Mouse (Mus musculus) T-helper 2 cell (primary cell): ENCODE data around the gene Gm28845.

Experiments used
- in situ Hi-C: fragments of 300-600 bp; cut with MboI, MseI; formaldehyde crosslinking; loops from one replicate; pipeline ENCODE4 v1.15.1; 2025; ENCODE audit warnings: high pct_unique_total_duplicates

Gm28845 gene

DNA sequence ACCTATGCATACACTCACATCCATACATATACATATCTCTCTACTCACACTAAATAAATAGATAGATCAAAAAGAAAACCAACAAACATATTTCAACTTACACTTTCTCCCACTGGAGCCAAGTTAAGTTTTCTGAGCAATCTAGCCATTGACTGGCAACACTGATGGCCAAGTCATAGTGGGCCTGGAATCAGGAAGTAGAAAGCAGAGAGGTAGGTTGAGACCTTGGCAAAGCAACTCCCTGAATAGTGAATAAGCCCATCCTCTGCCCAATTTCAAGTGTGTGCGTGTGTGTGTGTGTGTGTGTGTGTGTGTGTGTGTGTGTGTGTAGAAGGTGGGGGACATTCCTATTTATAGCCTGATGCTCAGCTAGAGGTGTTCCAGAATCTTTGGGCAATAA, at the start of gene Gm28845:
Gene Gm28845, minus strand, starts transcription at position 121 of the 400 bp plus-strand sequence.
- in situ Hi-C loops = no loop called here

DNA sequence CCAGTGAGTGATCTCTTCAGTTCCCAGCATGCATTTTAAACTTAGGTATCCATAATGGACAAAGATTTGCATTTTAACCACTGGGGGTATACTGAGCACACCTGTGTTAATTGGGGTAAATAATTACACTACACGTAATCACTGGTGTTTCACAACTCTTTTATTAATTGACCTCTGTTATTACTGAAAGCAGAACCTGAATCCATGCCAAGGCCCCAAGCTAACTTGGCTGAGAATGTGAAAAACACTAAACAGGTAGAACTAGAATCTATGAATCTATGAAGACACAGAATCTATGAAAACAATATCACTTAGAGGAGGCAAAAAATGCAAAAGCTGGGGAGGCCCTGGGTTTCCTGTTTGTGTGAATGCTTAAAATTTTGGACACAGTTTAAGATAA, 48.1 kb upstream of the Gm28845 start:
- in situ Hi-C loops = no loop called here

DNA sequence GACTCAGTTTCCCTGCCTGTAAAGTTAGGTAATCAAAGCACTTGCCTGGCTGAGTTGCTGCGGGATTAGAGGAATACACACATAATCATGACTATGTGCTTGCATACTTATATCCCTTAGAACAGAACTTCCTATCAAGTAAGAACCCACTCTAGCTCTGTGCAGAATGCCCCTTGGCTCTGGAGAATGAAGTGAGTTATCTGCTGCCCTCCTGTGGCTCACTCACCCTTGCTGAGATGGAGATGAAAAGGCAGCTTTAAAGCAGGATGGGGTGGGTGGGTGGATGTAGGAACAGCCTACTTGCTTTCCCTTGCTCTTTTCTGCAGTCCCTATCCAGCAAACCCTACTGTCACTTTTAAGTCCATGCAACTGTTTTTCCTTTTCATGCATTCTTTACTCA, 42.9 kb upstream of the Gm28845 start:
- in situ Hi-C loops = no loop called here

DNA sequence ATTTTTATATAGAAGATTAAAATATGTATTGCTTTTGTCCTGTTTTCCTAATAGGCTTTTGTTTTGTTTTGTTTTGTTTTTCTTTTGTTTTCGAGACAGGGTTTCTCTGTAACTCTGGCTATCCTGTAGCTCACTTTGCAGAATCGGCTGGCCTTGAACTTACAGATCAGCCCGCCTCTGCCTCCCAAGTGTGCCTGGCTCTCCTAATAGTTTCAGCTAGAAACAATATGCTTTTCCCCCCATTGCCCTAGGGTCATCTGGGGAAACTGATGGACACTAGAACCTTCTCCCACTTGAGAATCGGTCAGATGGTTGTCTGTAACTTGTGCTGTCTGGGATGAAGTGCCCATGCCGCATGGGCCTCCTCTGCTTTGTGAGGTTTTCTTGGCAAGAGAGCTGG, 36.8 kb upstream of the Gm28845 start:
- in situ Hi-C loops = no loop called here

DNA sequence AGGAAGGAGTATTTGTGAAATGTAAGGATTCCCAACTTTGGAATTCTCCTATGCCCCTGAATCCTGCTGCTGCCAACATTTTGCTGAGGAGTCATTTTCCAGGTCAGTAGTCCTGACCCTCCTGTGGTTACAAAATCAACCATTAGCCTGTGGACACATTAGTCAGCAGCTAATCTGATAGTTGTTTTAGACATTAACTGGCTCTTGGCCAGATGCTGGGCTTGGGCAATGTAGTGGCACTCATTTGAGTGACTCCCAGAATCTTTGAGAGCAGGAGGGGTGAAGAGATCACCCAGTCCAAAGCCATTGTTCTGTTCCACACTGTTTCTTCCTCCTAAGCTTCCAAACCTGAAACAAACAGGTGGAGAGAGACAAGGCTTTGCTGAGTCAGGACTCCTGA, 35.5 kb upstream of the Gm28845 start:
- in situ Hi-C loops = no loop called here

DNA sequence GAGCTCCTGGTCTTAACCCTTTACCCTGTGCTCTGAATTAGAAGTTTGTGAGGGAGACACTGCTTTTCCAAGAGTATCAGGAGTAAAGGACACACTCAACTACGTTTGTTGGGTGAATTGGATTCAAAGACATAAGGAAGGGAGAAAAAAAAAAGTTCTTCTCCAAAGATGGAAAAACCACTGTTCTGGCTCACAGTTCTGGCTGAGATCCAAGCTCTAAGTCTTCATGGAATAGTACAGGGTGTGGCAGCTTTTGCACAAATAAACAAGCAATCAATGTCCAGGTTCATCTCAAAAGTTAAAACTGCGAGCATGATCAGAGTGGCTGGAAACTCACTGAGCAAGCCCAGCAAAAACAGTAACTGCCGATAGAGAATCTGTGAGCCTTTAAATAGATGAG, 28.6 kb upstream of the Gm28845 start:
- in situ Hi-C loops = loop anchor here (10.0 kb wide), 1 partner anchor 487 kb away; no protein-coding TSS in a partner anchor

DNA sequence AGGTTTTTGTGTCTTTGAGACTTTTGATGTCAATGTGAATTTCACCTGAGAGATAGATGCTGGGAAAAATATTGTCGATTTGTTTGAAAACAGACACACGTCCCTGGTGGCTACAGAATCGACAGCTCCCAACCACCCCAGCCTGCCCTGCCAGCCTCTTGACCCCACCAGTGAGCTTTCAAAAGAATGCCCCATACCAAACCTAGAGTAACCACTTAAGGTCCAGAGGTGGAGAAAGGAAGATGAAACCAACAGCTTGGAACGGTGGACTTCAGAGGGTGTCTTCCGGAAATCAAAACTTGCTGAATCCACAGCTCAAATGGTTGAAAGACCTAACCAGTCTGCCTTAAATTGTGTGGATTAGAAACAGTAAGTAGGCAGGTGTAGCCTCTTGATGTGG, 28.0 kb upstream of the Gm28845 start:
- in situ Hi-C loops = loop anchor here (10.0 kb wide), 1 partner anchor 487 kb away; no protein-coding TSS in a partner anchor

DNA sequence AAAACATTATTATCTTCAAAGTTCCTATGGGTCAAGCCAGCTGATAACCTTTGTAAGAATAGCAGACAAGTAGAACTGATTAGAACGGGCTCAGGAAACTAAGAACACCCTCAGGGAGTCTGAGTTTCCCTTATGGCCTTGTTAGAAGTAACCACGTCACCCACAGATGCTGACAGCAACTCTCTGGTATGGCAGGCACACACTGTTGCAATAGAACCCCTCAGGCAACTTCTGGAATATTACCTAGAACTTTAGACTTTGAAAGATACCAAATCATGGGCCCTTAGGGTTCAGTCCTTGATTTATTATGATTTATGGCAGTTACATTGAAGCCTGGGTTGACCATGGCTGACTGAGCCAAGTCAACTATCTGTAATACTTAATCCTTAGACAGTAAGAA, 27.2 kb upstream of the Gm28845 start:
- in situ Hi-C loops = loop anchor here (10.0 kb wide), 1 partner anchor 488 kb away; no protein-coding TSS in a partner anchor

DNA sequence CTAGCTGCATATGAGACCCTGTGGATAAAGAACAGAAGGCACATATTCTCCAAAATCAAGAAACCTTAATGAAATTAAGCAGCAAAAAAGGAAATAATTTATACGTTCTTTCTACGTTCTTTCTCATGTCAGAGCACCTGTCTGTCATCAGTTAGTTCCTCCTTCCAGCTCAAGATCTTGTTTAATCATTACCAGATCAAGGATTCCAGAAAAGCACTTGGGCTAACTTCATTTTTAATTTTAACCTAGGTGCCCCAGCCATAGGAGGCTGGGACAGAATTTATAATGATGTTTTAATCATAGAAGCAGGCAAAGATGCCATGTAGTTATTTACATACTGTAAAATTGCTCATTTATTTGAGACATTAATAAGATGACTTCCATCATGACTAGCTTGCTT, 25.4 kb upstream of the Gm28845 start:
- in situ Hi-C loops = loop anchor here (10.0 kb wide), 1 partner anchor 490 kb away; no protein-coding TSS in a partner anchor

DNA sequence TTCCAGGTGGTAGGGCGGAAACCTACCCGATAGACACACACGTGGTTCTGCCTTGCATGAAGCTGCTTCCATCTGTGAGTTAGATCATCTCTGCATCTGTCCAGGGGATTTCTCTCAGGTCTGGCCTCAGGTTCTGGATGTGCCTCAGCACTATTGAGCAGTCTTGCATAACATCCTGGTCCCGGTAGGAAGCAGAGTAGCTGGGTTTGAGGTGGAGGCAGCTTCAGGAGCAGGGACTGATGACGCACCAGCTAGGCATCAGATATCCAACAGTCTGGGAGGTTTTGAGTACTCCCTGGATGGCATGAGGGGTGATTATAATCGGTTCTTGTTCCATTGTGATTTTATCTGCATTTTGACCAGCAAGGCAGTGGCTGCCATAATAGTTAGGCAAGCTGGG, 18.2 kb upstream of the Gm28845 start:
- in situ Hi-C loops = no loop called here

DNA sequence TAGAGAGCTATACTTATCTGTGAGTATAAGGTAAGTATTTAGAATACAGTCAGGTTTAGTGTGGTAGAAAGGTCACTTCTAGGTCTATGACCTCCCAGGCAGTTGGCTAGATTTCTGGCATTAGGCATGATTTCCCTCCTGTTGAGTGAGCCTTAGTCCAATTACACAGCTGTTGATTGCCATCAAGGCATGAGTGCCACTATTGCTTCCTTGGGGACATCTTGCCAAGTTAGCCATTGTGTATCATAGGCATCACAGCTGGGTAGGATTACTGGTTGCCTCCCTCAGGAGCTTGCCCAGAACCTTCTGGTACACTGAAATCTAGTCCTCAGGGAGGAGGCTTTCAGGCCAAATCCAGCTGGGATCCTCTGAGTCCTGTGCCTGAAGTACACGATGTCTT, 13.5 kb upstream of the Gm28845 start:
- in situ Hi-C loops = no loop called here

DNA sequence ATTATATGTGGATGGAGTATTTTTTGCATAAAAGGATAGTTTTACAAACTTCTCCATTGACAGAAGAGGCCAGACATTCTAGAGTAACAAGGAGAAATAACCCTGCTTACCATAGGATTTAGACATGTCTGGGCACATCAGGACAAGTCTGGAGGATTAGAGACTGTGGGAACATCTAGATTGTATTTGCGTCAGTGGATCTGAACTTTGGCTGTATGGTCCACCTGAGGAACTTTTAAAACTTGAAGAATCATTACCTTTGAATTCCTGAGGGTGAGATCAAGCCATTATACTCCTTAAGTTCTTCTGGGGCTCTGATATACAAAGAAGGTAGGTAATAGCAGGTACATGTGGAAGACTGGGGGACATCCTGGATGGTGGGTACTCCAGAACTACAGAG, 12.3 kb upstream of the Gm28845 start:
- in situ Hi-C loops = no loop called here

DNA sequence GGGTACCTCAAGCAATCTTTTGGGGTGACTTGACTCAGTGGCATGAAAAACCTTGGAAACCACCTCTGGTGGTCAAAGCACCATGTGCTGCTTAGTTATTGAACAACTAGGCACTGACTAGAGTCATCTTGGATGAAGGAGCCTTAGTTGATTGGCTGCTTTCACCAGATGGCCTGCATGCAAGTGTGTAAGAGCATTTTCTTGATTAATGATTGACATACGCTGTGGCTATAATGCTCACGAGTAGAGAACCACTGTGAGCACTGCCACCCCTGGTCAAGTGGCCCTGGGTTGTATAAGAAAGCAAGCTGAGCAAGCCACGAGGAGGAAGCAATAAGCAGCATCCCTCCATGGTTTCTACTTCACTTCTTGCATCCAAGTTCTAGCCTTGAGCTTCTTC, 10.9 kb upstream of the Gm28845 start:
- in situ Hi-C loops = no loop called here

DNA sequence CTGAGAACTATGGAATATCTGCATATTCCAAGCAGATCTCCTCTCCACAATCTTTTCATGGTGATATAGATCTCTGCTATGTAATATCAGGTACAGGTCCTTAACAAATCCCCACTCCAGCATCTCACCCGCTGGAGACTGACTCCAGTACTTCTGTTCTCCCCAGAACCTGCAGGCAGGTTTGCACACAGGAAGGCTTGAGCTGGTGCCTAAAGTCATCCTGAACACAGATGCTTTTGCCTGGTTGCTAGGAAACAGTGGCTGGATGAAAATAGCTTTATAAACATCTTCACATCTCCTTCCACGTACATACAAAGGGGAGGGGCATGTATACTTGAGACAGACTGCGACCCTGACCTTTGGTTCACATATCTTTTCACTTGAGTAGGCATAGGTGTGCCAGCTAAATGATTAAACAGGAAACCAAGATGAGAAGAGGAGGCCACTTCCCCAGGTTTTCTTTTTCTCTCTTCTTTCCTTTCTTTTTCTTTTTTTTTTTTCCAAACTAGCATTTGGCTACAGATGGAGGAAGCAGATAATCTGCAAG, 10.3 kb upstream of the Gm28845 start:
- in situ Hi-C loops = no loop called here

DNA sequence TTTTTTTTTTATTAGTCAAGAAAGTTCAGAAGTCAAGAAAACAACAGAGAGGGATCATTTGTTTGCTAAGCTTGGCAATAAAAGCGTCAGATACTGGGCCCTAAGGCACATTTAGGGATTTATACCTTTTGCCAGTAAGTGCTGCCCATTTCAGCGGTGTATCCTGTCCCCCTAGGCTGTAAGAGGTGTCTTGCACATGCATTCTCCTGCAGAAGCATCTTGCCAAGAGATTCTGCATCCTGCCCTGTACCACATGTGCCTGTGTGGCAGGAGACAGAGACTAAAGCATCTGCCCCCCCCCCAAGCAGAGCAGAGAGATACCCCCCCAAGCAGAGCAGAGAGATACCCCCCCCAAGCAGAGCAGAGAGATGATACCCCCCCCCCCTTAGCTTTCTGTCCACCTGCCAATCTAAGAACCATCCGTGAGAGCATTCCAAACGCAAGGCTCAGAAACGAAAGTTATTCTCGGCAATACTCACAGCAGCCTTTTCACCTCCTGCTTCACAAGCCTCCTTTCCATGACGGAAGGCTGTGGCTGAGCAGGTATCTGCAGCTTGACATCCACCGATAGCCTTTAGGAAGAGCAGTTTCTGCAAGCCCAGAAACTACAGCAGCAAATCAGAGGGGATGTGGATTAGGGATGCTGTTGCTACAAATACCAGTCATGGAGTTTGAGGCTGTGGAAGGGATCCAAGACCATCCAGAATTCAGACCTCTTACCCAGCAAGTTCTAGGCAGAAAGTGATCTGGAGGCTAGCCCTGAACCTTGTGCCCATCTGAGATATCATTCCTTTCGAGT, 3.4 kb upstream of the Gm28845 start, which contains the start of gene D630023F18Rik:
Gene D630023F18Rik, minus strand, starts transcription at position 641 of the 799 bp plus-strand sequence.
- in situ Hi-C loops = no loop called here

DNA sequence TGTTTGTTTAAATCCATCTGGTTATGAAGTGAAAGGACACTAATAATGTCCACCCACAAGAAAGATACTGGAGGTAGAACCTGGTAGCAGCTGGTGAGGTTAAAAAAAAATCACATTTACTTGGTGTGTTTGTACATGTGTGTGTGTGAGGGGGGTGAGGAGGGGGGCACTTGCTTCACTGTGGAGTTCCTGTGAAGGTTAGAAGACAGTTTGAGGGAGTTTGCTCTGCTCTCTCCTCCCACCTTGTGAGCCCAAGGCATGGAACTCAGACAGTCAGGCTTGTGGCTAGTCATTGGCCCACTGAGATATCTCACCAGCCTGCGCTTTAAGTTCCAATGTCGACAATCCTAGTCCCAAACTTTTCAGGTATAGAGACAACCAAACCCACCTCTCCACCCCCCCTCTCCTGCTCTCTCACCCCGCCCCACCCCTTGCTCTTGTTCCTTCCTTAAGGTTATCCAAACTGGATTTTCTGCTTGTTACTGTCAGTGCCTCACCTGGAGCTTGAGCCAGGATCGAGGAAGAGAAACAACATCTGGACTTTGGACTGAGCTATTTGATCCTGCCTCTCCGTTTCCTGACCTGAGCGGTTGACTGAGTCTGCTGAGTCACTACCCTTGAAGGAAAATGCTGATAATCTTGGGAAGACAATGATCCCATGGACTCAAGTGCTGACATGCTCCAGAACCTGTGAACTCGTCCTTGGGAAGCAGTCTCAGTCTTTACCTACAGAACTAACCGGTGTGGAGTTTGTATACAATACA, 1.0 kb downstream of the Gm28845 start:
- in situ Hi-C loops = no loop called here

DNA sequence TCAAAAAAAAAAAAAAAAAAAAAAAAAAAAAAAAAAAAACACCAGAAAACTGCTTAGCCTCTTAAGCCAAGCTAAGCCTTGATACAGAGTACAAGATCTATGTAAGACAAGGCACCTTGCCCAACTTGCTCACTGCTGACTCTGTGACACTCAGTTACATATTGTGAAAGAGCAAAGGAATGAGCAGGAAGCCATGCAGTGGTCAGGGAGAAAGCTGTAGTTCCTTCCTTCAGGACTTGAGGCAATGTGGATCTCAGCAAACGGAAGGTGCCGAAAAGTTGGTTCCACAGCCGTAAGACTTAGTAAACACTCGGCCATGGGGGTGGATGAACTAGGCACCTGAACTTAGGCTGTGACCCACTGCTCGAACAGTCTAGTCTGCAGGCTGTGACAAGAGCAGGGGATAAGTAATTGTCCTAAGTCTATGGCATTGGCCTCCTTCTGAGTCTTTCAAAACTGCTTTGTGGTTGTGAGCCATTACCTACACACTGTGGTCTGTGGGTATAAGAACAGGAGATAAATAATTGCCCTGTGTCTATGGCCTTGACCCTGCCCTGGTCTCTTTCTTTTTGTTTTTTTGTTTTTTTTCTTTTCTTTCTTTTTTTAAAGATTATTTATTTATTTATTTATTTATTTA, 5.7 kb downstream of the Gm28845 start:
- in situ Hi-C loops = no loop called here

DNA sequence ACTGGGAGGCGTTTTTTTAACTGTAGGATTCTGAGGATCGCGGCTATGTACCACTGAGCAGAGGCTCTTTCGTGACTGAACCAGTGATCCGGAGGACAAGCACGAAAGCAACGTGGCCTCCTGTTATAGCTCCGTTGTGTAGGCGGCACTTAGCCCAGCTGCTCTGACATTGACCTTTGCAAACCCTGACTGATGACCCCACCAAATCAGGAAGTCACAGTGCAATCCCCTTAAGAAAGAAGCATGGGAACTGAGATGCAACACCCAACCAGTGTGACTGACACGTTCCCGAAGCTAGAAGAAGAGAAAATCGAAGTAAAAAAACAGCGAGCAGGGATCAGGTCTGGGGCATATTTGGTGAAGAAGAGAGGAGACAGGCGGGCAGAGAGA, 6.6 kb downstream of the Gm28845 start:
- in situ Hi-C loops = no loop called here

DNA sequence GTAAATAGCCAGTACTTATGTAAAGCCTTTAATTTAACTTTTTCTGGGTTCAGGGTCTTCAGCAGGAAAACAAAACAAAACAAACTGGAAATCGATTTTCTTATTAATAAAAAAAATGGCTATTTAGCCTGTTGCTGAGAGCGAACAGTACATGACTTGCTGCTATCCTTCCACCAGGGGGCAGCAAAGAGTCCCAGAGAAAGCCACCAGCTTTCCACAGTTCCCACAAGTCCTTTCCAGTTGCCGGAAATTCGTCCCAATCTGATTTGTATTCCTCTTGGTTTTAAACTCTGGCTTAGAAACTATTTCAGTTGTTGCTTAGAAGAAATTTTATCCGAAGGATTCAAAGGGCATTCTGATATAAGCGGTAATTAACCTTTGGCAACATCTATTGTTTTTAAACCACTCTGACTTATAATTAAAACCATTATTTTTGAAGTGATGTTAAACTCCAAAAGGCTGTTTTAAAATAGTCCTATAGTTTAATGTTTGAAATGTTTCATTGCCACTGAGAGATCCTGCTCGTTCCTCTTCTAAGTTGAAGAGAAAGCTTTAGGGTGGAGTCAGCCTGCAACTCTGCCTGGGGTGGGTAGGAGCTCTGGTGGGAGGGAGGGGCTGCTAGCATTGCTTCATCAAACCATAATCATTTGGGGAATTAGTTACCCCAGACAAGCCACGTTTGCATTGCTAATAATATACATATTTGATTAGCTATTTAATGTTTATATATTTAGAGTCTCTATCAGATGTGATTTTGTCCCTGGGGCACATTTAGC, 7.1 kb downstream of the Gm28845 start:
- in situ Hi-C loops = no loop called here

DNA sequence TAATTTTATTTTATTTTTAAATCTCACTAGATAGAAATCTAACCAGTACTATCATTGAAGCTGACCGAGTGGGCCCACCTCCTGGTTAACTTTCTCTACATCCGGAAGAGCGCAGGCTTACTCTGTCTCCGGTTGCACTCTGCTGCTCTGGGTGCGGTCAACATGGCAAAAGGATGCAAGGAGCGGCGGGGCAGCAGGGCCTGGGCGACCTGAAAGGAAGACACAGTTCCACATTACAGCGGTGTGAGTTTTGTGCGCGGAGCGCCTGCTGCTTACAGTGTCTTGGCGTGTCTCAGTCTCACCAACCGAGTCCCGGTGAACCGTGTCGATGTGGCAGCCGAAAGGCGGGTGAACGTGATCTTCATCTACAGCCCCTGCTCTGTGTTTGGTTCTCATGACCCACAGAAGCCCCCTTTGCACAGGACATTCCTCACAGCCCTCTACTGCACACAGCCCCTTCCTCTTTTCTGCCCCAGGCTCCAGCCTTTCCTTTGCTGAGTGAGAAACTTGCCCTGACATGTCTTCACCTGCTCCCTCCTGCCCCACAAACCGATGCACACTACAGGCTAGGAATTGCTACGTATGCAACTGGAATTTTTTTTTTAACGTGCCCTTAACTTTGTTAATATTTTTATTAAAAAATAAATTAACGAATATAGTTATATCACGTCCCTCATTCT, 9.5 kb downstream of the Gm28845 start:
- in situ Hi-C loops = no loop called here

DNA sequence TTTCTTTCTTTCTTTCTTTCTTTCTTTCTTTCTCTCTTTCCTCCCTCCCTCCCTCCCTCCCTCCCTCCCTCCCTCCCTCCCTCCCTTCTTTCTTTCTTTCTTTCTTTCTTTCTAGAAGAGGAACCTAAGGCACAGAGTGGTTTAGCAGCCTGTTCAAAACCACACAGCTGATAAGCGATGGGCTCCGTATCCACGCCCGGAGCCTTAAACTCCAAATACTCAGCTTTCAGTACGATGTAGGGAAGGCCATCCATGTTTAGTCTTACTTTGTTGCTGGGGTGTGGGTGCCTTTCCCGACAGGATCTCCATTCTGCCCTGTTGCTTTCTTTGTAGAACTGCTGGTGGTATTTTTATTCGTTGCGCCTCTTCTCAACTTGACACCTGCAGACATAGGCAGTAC, 10.2 kb downstream of the Gm28845 start:
- in situ Hi-C loops = no loop called here
